Mouse (Mus musculus): ENCODE data around the gene Lpcat4. TPM values are rescaled to one million over a fixed set of nuclear protein-coding genes. Genes with fewer than 3 reads are reported as not detected.

Gene Lpcat4
- polyA plus RNA-seq, 1 experiment from 2014 or later, result 2.2 TPM

GRCm38 (mm10) chr2:112224356-112224755, 14.9 kb upstream of the Lpcat4 start:
- H3K4me1 ChIP-seq (ENCODE audit: control insufficient read depth, low read depth, low read length), result no peaks in the 10 kb centered on the region
- H3K36me3 ChIP-seq (ENCODE audit: control insufficient read depth, insufficient read depth), result no peaks in the 10 kb centered on the region
- no peaks in the 10 kb centered on the region for H3K9me3 ChIP-seq (replicated peaks; ENCODE audit: control insufficient read depth, low read length)
- WGBS (ENCODE audit: insufficient replicate concordance), result 55% methylated on average over 4 of the region's 4 CpGs
- H3K4me3 ChIP-seq (ENCODE audit: low read depth, low read length), result no peak overlapping the region
- no peak for ATAC-seq (ENCODE audit: low read depth)
- H3K4me2 ChIP-seq (ENCODE audit: low read depth, low read length), result no peak overlapping the region
- no peak overlapping the region for H3K9ac ChIP-seq (ENCODE audit: low read depth, low read length)
- H3K27ac ChIP-seq (ENCODE audit: low read length), result no peak overlapping the region
- no peaks in the 10 kb centered on the region for H3K27me3 ChIP-seq (ENCODE audit: control insufficient read depth, insufficient read depth, low read depth, low read length)

GRCm38 (mm10) chr2:112232623-112233022, 6.6 kb upstream of the Lpcat4 start:
- H3K36me3 ChIP-seq (ENCODE audit: control insufficient read depth, insufficient read depth), result no peaks in the 10 kb centered on the region
- ATAC-seq (ENCODE audit: low read depth), result peak; percentile 35; the same call in 1 of the 2 replicates
- H3K9ac ChIP-seq (ENCODE audit: low read depth, low read length), result no peak overlapping the region
- H3K27me3 ChIP-seq (ENCODE audit: control insufficient read depth, insufficient read depth, low read depth, low read length), result no peaks in the 10 kb centered on the region
- no peaks in the 10 kb centered on the region for H3K9me3 ChIP-seq (replicated peaks; ENCODE audit: control insufficient read depth, low read length)
- H3K27ac ChIP-seq (ENCODE audit: low read length), result no peak overlapping the region
- no peak overlapping the region for H3K4me3 ChIP-seq (ENCODE audit: low read depth, low read length)
- 21% methylated on average over 1 of the region's 1 CpGs for WGBS (ENCODE audit: insufficient replicate concordance)
- no peaks in the 10 kb centered on the region for H3K4me1 ChIP-seq (ENCODE audit: control insufficient read depth, low read depth, low read length)
- no peak overlapping the region for H3K4me2 ChIP-seq (ENCODE audit: low read depth, low read length)

GRCm38 (mm10) chr2:112236620-112237019, 2.6 kb upstream of the Lpcat4 start:
- 52% methylated on average over 2 of the region's 2 CpGs for WGBS (ENCODE audit: insufficient replicate concordance)
- Histone ChIP-seq H3K9ac (ENCODE audit: low read depth, low read length) (no peak overlapping the region), H3K4me2 (ENCODE audit: low read depth, low read length) (no peak overlapping the region), H3K27ac (ENCODE audit: low read length) (no peak overlapping the region), H3K4me3 (ENCODE audit: low read depth, low read length) (no peak overlapping the region), H3K9me3 (replicated peaks; ENCODE audit: control insufficient read depth, low read length) (no peaks in the 10 kb centered on the region), H3K27me3 (ENCODE audit: control insufficient read depth, insufficient read depth, low read depth, low read length) (peaks cover 13% of the 10 kb centered on the region), H3K36me3 (ENCODE audit: control insufficient read depth, insufficient read depth) (no peaks in the 10 kb centered on the region), H3K4me1 (ENCODE audit: control insufficient read depth, low read depth, low read length) (peaks cover 12% of the 10 kb centered on the region)
- ATAC-seq (ENCODE audit: low read depth), result no peak

GRCm38 (mm10) chr2:112238006-112238405, 1.3 kb upstream of the Lpcat4 start:
- 16% methylated on average over 4 of the region's 4 CpGs for WGBS (ENCODE audit: insufficient replicate concordance)
- H3K4me1 ChIP-seq (ENCODE audit: control insufficient read depth, low read depth, low read length), result peaks cover 12% of the 10 kb centered on the region
- no peak overlapping the region for H3K4me3 ChIP-seq (ENCODE audit: low read depth, low read length)
- peaks cover 13% of the 10 kb centered on the region for H3K27me3 ChIP-seq (ENCODE audit: control insufficient read depth, insufficient read depth, low read depth, low read length)
- ATAC-seq (ENCODE audit: low read depth), result no peak
- H3K36me3 ChIP-seq (ENCODE audit: control insufficient read depth, insufficient read depth), result no peaks in the 10 kb centered on the region
- H3K9ac ChIP-seq (ENCODE audit: low read depth, low read length), result no peak overlapping the region; the same call in 1 of the 2 replicates
- no peak overlapping the region for H3K27ac ChIP-seq (ENCODE audit: low read length)
- H3K9me3 ChIP-seq (replicated peaks; ENCODE audit: control insufficient read depth, low read length), result no peaks in the 10 kb centered on the region
- no peak overlapping the region for H3K4me2 ChIP-seq (ENCODE audit: low read depth, low read length)

- peaks cover 13% of the 10 kb centered on the region for H3K27me3 ChIP-seq (ENCODE audit: control insufficient read depth, insufficient read depth, low read depth, low read length)
- peaks cover 12% of the 10 kb centered on the region for H3K4me1 ChIP-seq (ENCODE audit: control insufficient read depth, low read depth, low read length)
- H3K36me3 ChIP-seq (ENCODE audit: control insufficient read depth, insufficient read depth), result no peaks in the 10 kb centered on the region
- no peaks in the 10 kb centered on the region for H3K9me3 ChIP-seq (replicated peaks; ENCODE audit: control insufficient read depth, low read length)
- WGBS (ENCODE audit: insufficient replicate concordance), result under 1% methylated on average over 27 of the region's 28 CpGs
- peak overlapping the region; percentile 98 for H3K4me2 ChIP-seq (ENCODE audit: low read depth, low read length)
- H3K4me3 ChIP-seq (ENCODE audit: low read depth, low read length), result peak overlapping the region; percentile 87
- ATAC-seq (ENCODE audit: low read depth), result no peak
- peak overlapping the region; percentile 82 for H3K9ac ChIP-seq (ENCODE audit: low read depth, low read length)
- no peak overlapping the region for H3K27ac ChIP-seq (ENCODE audit: low read length)
Observed at GRCm38 (mm10) chr2:112239935-112240721, 860 bp downstream of the Lpcat4 start.

GRCm38 (mm10) chr2:112241787-112242186, 2.5 kb downstream of the Lpcat4 start:
- H3K27me3 ChIP-seq (ENCODE audit: control insufficient read depth, insufficient read depth, low read depth, low read length), result peaks cover 13% of the 10 kb centered on the region
- no peaks in the 10 kb centered on the region for H3K9me3 ChIP-seq (replicated peaks; ENCODE audit: control insufficient read depth, low read length)
- H3K4me1 ChIP-seq (ENCODE audit: control insufficient read depth, low read depth, low read length), result peaks cover 12% of the 10 kb centered on the region
- 81% methylated on average over 14 of the region's 14 CpGs for WGBS (ENCODE audit: insufficient replicate concordance)
- H3K9ac ChIP-seq (ENCODE audit: low read depth, low read length), result no peak overlapping the region
- no peaks in the 10 kb centered on the region for H3K36me3 ChIP-seq (ENCODE audit: control insufficient read depth, insufficient read depth)
- H3K4me3 ChIP-seq (ENCODE audit: low read depth, low read length), result no peak overlapping the region
- H3K4me2 ChIP-seq (ENCODE audit: low read depth, low read length), result no peak overlapping the region
- no peak for ATAC-seq (ENCODE audit: low read depth)
- no peak overlapping the region for H3K27ac ChIP-seq (ENCODE audit: low read length)

GRCm38 (mm10) chr2:112245307-112245706, 6.0 kb downstream of the Lpcat4 start:
- H3K9ac ChIP-seq (ENCODE audit: low read depth, low read length), result no peak overlapping the region
- no peak for ATAC-seq (ENCODE audit: low read depth)
- no peak overlapping the region for H3K27ac ChIP-seq (ENCODE audit: low read length)
- H3K4me3 ChIP-seq (ENCODE audit: low read depth, low read length), result no peak overlapping the region
- H3K4me2 ChIP-seq (ENCODE audit: low read depth, low read length), result no peak overlapping the region
- peaks cover 2% of the 10 kb centered on the region for H3K27me3 ChIP-seq (ENCODE audit: control insufficient read depth, insufficient read depth, low read depth, low read length)
- no peaks in the 10 kb centered on the region for H3K36me3 ChIP-seq (ENCODE audit: control insufficient read depth, insufficient read depth)
- 72% methylated on average over 5 of the region's 5 CpGs for WGBS (ENCODE audit: insufficient replicate concordance)
- no peaks in the 10 kb centered on the region for H3K9me3 ChIP-seq (replicated peaks; ENCODE audit: control insufficient read depth, low read length)
- H3K4me1 ChIP-seq (ENCODE audit: control insufficient read depth, low read depth, low read length), result peaks cover 3% of the 10 kb centered on the region

- no peak overlapping the region for H3K27ac ChIP-seq (ENCODE audit: low read length)
- no peak for ATAC-seq (ENCODE audit: low read depth)
- no peaks in the 10 kb centered on the region for H3K9me3 ChIP-seq (replicated peaks; ENCODE audit: control insufficient read depth, low read length)
- no peak overlapping the region for H3K4me3 ChIP-seq (ENCODE audit: low read depth, low read length)
- H3K4me2 ChIP-seq (ENCODE audit: low read depth, low read length), result no peak overlapping the region
- H3K36me3 ChIP-seq (ENCODE audit: control insufficient read depth, insufficient read depth), result no peaks in the 10 kb centered on the region
- H3K27me3 ChIP-seq (ENCODE audit: control insufficient read depth, insufficient read depth, low read depth, low read length), result no peaks in the 10 kb centered on the region; the same call in 1 of the 2 replicates
- WGBS (ENCODE audit: insufficient replicate concordance), result 76% methylated on average over 6 of the region's 6 CpGs
- H3K9ac ChIP-seq (ENCODE audit: low read depth, low read length), result no peak overlapping the region
- no peaks in the 10 kb centered on the region for H3K4me1 ChIP-seq (ENCODE audit: control insufficient read depth, low read depth, low read length)
Observed at GRCm38 (mm10) chr2:112246193-112246592, 6.9 kb downstream of the Lpcat4 start.

GRCm38 (mm10) chr2:112247323-112247722, 8.1 kb downstream of the Lpcat4 start:
- Histone ChIP-seq H3K27me3 (ENCODE audit: control insufficient read depth, insufficient read depth, low read depth, low read length) (no peaks in the 10 kb centered on the region), H3K36me3 (ENCODE audit: control insufficient read depth, insufficient read depth) (no peaks in the 10 kb centered on the region), H3K9ac (ENCODE audit: low read depth, low read length) (no peak overlapping the region), H3K9me3 (replicated peaks; ENCODE audit: control insufficient read depth, low read length) (no peaks in the 10 kb centered on the region), H3K27ac (ENCODE audit: low read length) (no peak overlapping the region), H3K4me2 (ENCODE audit: low read depth, low read length) (no peak overlapping the region), H3K4me3 (ENCODE audit: low read depth, low read length) (no peak overlapping the region), H3K4me1 (ENCODE audit: control insufficient read depth, low read depth, low read length) (no peaks in the 10 kb centered on the region)
- WGBS (ENCODE audit: insufficient replicate concordance), result 42% methylated on average over 10 of the region's 10 CpGs
- no peak for ATAC-seq (ENCODE audit: low read depth)
